Mouse (Mus musculus) duodenum, adult 2 months (tissue): Measurements from ENCODE around the gene Psma4. TPM values are rescaled to one million over a fixed set of nuclear protein-coding genes. Genes with fewer than 3 reads are reported as not detected.

Source experiments
- polyA plus RNA-seq: library from polyadenylated mRNA; depleted of rRNA; stranded (reverse); fragments of >200 nt; gene quantifications from 2 replicates; pipeline ENCODE4 v1.2.3, GENCODE M21; 2012; ENCODE audit warnings: low replicate concordance; rRNA removed

Gene Psma4
- 13.9 and 14.9 TPM in 2 replicates for polyA plus RNA-seq

DNA sequence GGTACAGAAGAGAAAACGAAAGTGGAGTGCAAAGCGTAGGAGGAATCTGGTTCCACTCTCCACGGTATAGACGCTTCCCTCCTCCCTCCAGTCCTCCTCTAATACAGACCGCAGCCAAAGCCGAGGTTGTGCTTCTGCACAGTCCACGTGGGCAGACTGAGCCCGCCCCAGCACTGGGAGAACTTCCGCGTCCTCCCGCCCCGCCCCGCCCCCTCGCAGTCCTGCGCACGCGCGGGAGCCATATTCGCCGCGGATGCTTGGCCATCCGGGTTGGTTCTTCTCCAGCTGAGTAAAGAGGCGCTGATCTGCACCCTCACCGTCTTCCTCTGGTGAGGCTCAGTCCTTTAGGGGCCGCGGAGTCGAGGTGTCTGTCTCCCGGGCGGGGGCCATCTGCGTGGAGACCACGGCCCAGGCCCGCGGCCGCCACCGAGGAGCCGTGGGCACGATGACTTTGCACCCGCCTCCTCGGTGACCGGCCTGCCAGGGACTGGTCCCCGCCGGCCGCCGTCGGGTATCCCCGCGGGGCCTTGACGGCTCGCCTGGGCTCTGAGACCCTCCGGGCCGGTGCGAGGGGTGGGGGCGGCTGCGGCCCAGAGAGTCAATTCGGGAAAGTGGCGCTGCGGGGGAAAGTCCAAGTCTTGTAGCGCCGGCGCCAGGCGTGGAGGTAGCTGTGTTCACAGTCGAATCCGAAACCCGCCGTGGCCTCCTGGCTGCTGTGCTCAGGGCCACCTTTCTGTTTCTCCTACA is at the start of gene Psma4, which contains the start of gene AY074887:
Psma4 (plus strand) TSS at position 216 of the 747 bp plus-strand sequence.
AY074887 (minus strand) TSS at position 424 of the 747 bp plus-strand sequence.

DNA sequence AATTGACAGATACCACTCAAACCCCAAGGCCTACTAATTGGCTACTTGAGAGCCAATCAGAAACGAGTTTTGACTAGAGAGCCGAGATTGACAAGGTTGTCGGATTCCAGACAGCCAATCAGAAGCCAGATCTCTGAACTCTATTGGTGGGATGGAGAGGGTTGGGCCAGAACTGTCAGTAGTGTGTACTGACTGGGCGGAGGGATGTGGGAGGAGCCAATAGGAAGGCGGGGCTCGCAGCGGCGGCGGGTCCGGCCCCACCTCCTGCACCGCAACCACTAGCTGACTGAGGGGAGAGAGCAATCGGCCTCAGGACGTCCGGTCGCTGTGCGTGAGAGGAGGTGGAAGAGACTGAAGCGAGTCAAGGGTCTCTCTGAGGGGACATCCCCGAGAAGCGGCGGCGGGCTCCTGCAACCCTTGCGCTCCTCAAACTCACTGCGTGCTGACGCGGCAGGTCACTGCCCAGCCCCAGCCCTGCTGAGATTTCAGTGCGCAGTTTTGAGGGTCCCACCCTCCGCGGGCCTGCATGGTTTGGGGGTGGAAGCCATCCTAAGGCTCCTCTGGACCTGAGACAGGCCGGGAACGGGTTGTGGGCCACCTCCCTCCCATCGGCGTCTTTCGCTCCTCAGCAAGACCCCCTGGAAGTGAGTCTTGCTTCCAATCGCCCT is 33.4 kb upstream of the Psma4 start, which contains the start of gene Hykk:
Hykk (plus strand) TSS at position 274 of the 668 bp plus-strand sequence.

DNA sequence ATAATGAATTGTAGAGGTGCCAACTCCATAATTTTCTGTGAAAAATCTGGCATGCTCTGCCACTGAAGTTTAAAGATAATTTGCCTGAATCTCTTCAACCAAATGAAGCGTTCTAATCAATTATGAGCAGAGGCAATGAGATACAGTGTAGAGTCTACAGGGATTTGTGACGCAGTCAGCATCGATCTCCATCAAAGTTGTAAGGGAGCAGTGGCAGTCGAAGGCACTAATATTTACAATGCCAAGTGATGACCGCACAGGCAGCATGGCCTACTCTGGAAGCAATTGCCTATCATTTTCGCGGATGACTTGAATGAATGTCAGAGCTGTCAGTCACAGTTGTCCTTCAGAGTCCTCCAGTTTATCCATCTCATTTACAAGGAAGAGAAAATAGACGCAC is 30.1 kb downstream of the Psma4 start, which contains the start of gene Chrna5:
Chrna5 (plus strand) TSS at position 207 of the 400 bp plus-strand sequence.

Other genes with a start within 250 kb of the Psma4 start
- 6.9 and 8.9 TPM in 2 replicates for gene Wdr61, start 216.3 kb upstream of the Psma4 start, polyA plus RNA-seq
- 1.8 and 5.5 TPM in 2 replicates for gene Crabp1, start 186.0 kb upstream of the Psma4 start, polyA plus RNA-seq
- 0.64 and 0.88 TPM in 2 replicates for gene Ireb2, start 87.0 kb upstream of the Psma4 start, polyA plus RNA-seq
- 0.32 and 0.33 TPM in 2 replicates for gene Hykk, start 33.5 kb upstream of the Psma4 start, polyA plus RNA-seq
- not detected in 2 replicates for gene AY074887, start 208 bp downstream of the Psma4 start, polyA plus RNA-seq
- gene Chrna5, start 30.1 kb downstream of the Psma4 start, polyA plus RNA-seq, result not detected in 2 replicates
- 0.65 and 0.88 TPM in 2 replicates for gene Chrna3, start 75.8 kb downstream of the Psma4 start, polyA plus RNA-seq
- 0.72 and 0.95 TPM in 2 replicates for gene Chrnb4, start 98.0 kb downstream of the Psma4 start, polyA plus RNA-seq
- gene Ube2q2, start 198.1 kb downstream of the Psma4 start, polyA plus RNA-seq, result 3.9 and 9.1 TPM in 2 replicates